Mouse (Mus musculus) liver, embryonic 14.5 days (tissue): Measurements from ENCODE around the gene Bcl7c. TPM values are rescaled to one million over a fixed set of nuclear protein-coding genes. Genes with fewer than 3 reads are reported as not detected.

Experiments
- ATAC-seq: fragments of 200-750 bp; cut with Nextera tagmentation; 2 replicates; pipeline ENCODE4 v1.8.0; 2017; ENCODE audit warnings: moderate number of reproducible peaks, mild to moderate bottlenecking, moderate library complexity; ENCODE audit not compliant: insufficient read depth
- DNase-seq, 3 experiments: peaks; one replicate each; pipeline ENCODE4 v3.0.0-alpha.2; 2012 to 2013; ENCODE audit warnings: low read depth in 3 of 3, low spot score in 3 of 3
- H3K27ac ChIP-seq: fragments of 300-500 bp; sonication (generic); 2 replicates; pipeline ENCODE4 v1.5.1; 2014; ENCODE audit warnings: moderate library complexity, mild to moderate bottlenecking, control low read depth, inconsistent platforms
- H3K27me3 ChIP-seq: fragments of 300-500 bp; sonication (generic); 2 replicates; pipeline ENCODE4 v1.6.1; 2014; ENCODE audit warnings: mild to moderate bottlenecking, low read length, moderate library complexity; ENCODE audit not compliant: control insufficient read depth, insufficient read depth
- H3K36me3 ChIP-seq: fragments of 300-500 bp; sonication (generic); replicated peaks from 2 replicates; pipeline ENCODE4 v1.6.1; 2014; ENCODE audit warnings: low read depth; ENCODE audit not compliant: control insufficient read depth, insufficient read depth
- H3K4me1 ChIP-seq, 2 experiments: fragments of 200-500 bp in 1 of 2; fragments of 300-500 bp in 1 of 2; sonication (generic) in 1 of 2; replicated peaks; 2 replicates each; pipeline ENCODE4 v1.6.1; 2012 to 2014; ENCODE audit warnings: antibody characterized with exemption in 1 of 2, inconsistent platforms in 1 of 2, low read length in 1 of 2; ENCODE audit not compliant: control insufficient read depth in 2 of 2, insufficient read depth in 2 of 2
- H3K4me2 ChIP-seq: fragments of 300-500 bp; sonication (generic); 2 replicates; pipeline ENCODE4 v1.6.1; 2014; ENCODE audit warnings: low read depth, mild to moderate bottlenecking, control low read depth, moderate library complexity
- H3K4me3 ChIP-seq, 2 experiments: fragments of 200-500 bp in 1 of 2; fragments of 300-500 bp in 1 of 2; sonication (generic) in 1 of 2; 2 replicates each; pipeline ENCODE4 v1.5.1; 2012 to 2014; ENCODE audit warnings: low read depth in 2 of 2, low read length in 2 of 2, mild to moderate bottlenecking in 2 of 2, control low read depth in 1 of 2, inconsistent platforms in 1 of 2, moderate library complexity in 1 of 2; ENCODE audit not compliant: insufficient read depth in 1 of 2
- H3K9ac ChIP-seq: fragments of 300-500 bp; sonication (generic); replicated peaks from 2 replicates; pipeline ENCODE4 v1.6.1; 2014; ENCODE audit warnings: mild to moderate bottlenecking, control low read depth, moderate library complexity
- H3K9me3 ChIP-seq: fragments of 300-500 bp; sonication (generic); 2 replicates; pipeline ENCODE4 v1.6.1; 2016; ENCODE audit warnings: low read length, mixed read lengths; ENCODE audit not compliant: control insufficient read depth
- CTCF ChIP-seq: IDR thresholded peaks from 2 replicates; pipeline ENCODE4 v1.5.1; 2016; ENCODE audit warnings: antibody characterized with exemption, low read depth, control low read depth
- EP300 ChIP-seq: IDR thresholded peaks from 2 replicates; pipeline ENCODE4 v1.6.1; 2016; ENCODE audit warnings: antibody characterized with exemption, low read depth
- WGBS: fragments of 180-500 bp; shearing (Covaris S2); extraction: QIAGEN DNeasy Blood & Tissue Kit; methylation state at CpG from one replicate; pipeline ENCODE4 v1.1.7; 2014; ENCODE audit not compliant: insufficient replicate concordance; 5-methylcytosine and 5-hydroxymethylcytosine counted together
- polyA plus RNA-seq, 2 experiments: library from polyadenylated mRNA; depleted of rRNA in 1 of 2; stranded (reverse) in 1 of 2; unstranded in 1 of 2; fragments of >200 nt; fragmentation: Nextera tagmentation in 1 of 2; extraction: Ambion mirVana in 1 of 2; gene quantifications; 2 replicates each; pipeline versions ENCODE4 v1.2.1 to v1.2.3; 2012 to 2014

Bcl7c gene
- polyA plus RNA-seq (2012; rRNA removed) (11.6 and 12.5 TPM in 2 replicates), polyA plus RNA-seq (2014; fragmentation: Nextera tagmentation; extraction: Ambion mirVana) (21.7 and 27.9 TPM in 2 replicates)

DNA sequence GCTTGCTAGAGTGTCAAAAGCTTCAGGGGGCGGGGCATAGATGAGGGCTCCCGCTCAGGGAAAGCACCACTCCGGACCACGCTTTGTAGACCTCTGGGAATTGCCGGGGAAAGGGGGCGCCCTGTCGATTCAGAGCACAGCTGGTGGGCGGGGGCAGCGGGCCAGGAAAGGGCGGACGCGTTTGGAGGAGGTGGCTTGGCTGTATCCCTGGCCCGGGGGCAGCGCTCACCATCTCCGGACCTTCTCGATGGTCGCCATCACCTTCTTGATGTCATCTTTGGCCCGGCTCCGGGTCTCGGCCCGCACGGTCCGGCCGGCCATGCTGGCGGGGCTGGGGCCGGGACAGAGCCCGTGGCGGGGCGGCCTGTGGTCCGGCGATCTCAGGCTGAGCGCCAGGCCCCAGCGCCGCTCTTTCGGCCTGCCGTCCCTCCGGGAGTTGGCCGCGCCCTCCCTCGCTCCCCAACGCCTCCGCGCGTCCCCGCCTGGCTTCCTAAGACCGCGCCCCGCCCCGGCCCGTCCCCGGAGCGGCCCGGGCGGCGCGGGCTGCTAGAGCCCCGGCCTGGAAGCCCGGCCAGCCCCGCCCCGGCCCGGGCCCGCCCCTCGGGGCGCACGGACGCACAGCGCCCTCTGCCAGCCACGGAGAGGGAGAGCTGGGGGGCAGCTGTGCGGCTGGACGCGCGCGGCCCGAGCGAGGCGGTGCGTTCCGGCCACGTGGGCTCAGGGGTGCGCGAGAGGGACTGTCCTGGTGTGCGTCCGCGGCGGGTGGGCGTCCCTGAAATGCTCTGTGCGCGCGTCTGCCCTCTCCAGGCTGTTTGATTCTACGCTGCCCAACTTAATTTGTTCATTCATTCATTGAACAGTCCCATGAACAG lies at the start of gene Bcl7c:
Gene Bcl7c (minus strand): TSS at position 727 of the 872 bp plus-strand sequence.
- DNase-seq (peak; percentile 81 to 83 (median 82)), ATAC-seq (peak; percentile 90)
- Histone ChIP-seq H3K36me3 (no peaks in the 10 kb centered on the region), H3K4me1 (peaks cover 6 to 34% of the 10 kb centered on the region in 2 experiments), H3K27me3 (no peaks in the 10 kb centered on the region), H3K27ac (peak within 1 kb of the TSS; percentile 65), H3K4me3 (peak within 1 kb of the TSS; percentile 67 to 75), H3K9me3 (no peaks in the 10 kb centered on the region), H3K9ac (peak within 1 kb of the TSS; percentile 78), H3K4me2 (peak within 1 kb of the TSS; percentile 78)
- under 1% methylated on average over 88 of the region's 90 CpGs for WGBS
- TF ChIP-seq EP300 (no peak), CTCF (peak; percentile 56)

DNA sequence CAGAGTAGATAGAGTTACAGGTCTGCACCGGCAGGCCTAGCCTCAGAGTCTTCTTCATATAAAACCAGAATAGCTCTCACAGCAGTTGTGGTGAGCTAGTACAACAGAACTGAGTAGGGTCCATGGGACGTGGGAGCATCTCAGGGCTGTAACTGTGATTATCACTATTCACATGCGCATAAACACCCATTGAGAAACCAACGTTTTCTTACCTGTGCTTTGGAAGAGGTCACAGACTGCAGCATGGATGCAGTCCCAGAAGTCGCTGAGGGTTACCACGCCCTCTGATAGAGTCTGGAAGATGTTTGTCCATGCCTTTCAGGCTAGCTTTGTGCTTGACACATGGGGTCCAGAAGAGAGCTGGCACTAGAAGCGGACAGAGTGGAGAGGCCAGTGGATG lies 45.0 kb upstream of the Bcl7c start:
- no peaks in the 10 kb centered on the region for H3K9me3 ChIP-seq
- no peaks in the 10 kb centered on the region; a peak in 2 of 4 replicates for H3K4me1 ChIP-seq
- H3K36me3 ChIP-seq = no peaks in the 10 kb centered on the region; the same call in 1 of the 2 replicates
- no peak overlapping the region for H3K9ac ChIP-seq
- no peak overlapping the region for H3K27ac ChIP-seq
- ATAC-seq (no peak), DNase-seq (no peak)
- no peaks in the 10 kb centered on the region for H3K27me3 ChIP-seq
- 73% methylated on average over 7 of the region's 7 CpGs for WGBS
- no peak overlapping the region for H3K4me2 ChIP-seq
- TF ChIP-seq CTCF (no peak), EP300 (no peak)
- H3K4me3 ChIP-seq = no peak overlapping the region

DNA sequence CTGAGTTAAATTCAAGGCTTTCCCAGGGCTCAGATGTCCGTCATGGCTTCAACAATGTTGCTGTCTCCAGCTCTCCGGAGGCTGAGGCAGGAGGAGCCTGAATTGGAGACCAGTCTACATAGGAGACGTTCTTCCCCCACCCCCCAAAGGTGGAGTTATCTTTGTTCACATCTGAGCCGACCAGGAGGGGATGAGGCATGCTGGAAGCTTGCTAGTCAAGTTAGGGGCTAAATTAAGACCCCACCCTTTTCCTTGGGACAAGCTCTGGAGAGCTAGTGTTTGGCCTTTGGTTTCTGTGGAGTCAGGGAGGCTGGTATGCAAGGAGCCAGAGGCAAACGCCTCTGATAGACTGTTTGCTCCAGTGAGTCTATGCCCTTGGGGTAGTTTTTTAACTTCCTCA lies 44.4 kb upstream of the Bcl7c start:
- 58% methylated on average over 5 of the region's 5 CpGs for WGBS
- DNase-seq (no peak), ATAC-seq (no peak)
- no peaks in the 10 kb centered on the region for H3K9me3 ChIP-seq
- no peak overlapping the region for H3K27ac ChIP-seq
- no peaks in the 10 kb centered on the region; the same call in 1 of the 2 replicates for H3K36me3 ChIP-seq
- no peak overlapping the region for H3K4me3 ChIP-seq
- no peaks in the 10 kb centered on the region; a peak in 2 of 4 replicates for H3K4me1 ChIP-seq
- TF ChIP-seq EP300 (no peak), CTCF (no peak)
- no peaks in the 10 kb centered on the region for H3K27me3 ChIP-seq
- no peak overlapping the region for H3K9ac ChIP-seq
- H3K4me2 ChIP-seq = no peak overlapping the region

DNA sequence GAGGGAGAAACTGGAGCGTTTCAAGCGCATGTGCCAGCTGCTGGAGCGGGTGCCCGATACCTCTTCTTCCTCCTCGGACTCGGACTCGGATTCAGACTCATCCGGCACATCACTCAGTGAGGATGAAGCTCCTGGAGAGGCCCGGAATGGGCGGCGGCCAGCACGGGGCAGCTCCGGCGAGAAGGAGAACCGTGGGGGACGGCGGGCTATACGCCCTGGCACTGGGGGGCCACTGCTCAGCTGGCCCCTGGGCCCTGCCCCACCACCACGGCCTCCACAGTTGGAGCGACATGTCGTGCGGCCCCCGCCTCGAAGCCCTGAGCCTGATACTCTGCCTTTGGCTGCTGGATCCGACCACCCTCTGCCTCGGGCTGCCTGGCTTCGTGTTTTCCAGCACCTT lies 43.3 kb upstream of the Bcl7c start:
- Histone ChIP-seq H3K9me3 (no peaks in the 10 kb centered on the region), H3K9ac (no peak overlapping the region), H3K4me2 (no peak overlapping the region), H3K4me1 (no peaks in the 10 kb centered on the region; a peak in 2 of 4 replicates), H3K27me3 (no peaks in the 10 kb centered on the region), H3K36me3 (no peaks in the 10 kb centered on the region; the same call in 1 of the 2 replicates), H3K4me3 (no peak overlapping the region), H3K27ac (no peak overlapping the region)
- DNase-seq (no peak), ATAC-seq (no peak)
- no peak for TF ChIP-seq EP300
- no peak for TF ChIP-seq CTCF
- 88% methylated on average over 27 of the region's 27 CpGs for WGBS

DNA sequence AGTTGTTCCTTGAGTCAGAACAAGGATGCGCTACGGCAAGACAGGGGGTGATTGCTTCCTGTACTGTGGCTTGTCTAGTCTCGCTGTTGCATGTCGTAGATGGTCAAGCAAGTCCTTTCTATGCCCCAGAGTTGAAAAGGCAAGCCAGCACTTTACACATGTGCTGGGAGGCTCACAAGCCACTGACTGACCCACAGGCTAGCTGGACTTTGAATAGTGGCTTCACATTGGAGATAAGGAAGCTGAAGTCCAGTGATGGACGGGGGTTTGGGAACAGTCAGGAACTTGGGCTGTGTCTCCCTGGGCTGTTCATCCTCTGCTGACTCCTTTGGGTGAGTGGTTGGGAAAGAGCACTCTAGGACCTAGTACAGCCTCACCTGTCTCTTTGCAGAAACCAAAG lies 42.9 kb upstream of the Bcl7c start:
- DNase-seq = no peak

More for the DNA sequence above, 42.9 kb upstream of the Bcl7c start:
- no peak overlapping the region for H3K9ac ChIP-seq
- H3K9me3 ChIP-seq = no peaks in the 10 kb centered on the region
- H3K27me3 ChIP-seq = no peaks in the 10 kb centered on the region
- no peak overlapping the region for H3K27ac ChIP-seq
- H3K4me3 ChIP-seq = no peak overlapping the region
- ATAC-seq = no peak
- no peaks in the 10 kb centered on the region; the same call in 1 of the 2 replicates for H3K36me3 ChIP-seq
- no peaks in the 10 kb centered on the region; a peak in 3 of 4 replicates for H3K4me1 ChIP-seq
- no peak overlapping the region for H3K4me2 ChIP-seq
- 81% methylated on average over 5 of the region's 5 CpGs for WGBS
- TF ChIP-seq CTCF = no peak
- TF ChIP-seq EP300 = no peak
